Mouse (Mus musculus): ENCODE measurements at regions not wholly inside any gene's neighbourhood (a gene's known extent, or its start where the extent isn't known, plus 50 kb on each side); places are given as distances from the start of the nearest gene placed in this dataset.

- no peak for DNase-seq (ENCODE audit: low read depth, low spot score)
Observed at GRCm38 (mm10) chr1:47094498-47094897, 201.8 kb upstream of the Slc39a10 start.

- no peak for DNase-seq (ENCODE audit: low read depth, low spot score)
Observed at GRCm38 (mm10) chr1:47093289-47093947, 200.8 kb upstream of the Slc39a10 start.

GRCm38 (mm10) chr1:47076423-47076822, 183.8 kb upstream of the Slc39a10 start:
- DNase-seq (ENCODE audit: low read depth, low spot score): no peak

GRCm38 (mm10) chr1:47058149-47058548, 165.5 kb upstream of the Slc39a10 start:
- DNase-seq (ENCODE audit: low read depth, low spot score): no peak

DNA sequence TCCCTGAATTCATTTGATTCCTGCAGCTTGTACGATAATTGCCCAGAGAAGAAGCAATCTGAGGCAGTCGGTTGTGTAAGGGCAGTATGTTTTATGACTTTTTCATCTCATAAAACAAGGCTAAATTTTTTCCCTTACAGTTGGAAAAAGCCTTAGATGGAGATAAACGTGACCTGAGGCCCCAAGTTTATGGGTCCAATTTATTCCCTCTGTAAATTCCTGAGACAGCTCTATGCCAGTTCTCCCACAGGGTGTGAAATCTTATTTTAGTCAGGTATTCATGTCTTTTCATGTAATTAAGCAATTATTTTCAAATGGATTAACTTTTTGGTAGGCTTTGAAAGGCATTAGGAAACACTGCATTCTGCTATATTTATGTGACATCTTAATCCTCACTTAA, 164.7 kb upstream of the Slc39a10 start:
- no peak for DNase-seq (ENCODE audit: low read depth, low spot score)

DNA sequence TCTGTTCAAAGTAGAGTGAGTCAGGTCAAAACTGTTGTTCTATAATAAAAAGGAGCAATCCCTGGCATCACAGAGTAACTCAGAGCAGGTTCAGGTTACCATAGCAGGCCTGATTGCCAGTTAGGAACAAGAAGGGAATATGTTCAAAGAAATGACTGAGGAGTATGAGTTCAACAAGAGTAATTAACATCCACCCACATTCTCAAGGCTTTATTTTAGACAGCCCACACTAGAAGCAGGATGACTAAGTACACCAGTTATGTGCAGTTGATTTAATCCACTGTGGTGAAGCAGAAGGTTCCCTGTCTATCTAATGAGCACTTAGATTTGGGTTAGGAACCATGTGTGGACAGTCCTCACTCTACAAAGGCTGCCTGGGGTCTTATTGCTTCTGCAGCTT, 158.5 kb upstream of the Slc39a10 start:
- DNase-seq (ENCODE audit: low read depth, low spot score): no peak

DNA sequence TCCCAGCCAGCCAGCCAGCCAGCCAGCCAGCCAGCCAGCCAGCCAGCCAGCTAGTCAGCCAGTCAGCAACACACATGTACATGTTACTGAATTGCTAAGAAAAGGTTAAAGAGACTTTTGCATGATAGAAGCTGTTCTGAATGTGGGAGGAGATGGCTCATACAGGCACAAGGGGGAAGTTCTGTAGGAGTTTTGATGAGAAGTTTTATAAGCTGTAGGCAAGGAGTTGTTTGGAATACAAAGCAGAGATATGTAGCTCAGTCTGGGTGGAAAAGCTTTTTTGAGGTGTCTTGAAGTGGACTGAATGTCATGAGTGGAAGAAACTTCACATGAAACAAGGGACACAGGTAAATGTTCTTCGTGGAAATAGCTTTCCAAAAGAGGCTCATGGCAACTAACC, 157.8 kb upstream of the Slc39a10 start:
- DNase-seq (ENCODE audit: low read depth, low spot score): no peak

- DNase-seq (ENCODE audit: low read depth, low spot score): no peak
Observed at GRCm38 (mm10) chr1:47037576-47037975, 144.9 kb upstream of the Slc39a10 start.

- DNase-seq (ENCODE audit: low read depth, low spot score): no peak
Observed at GRCm38 (mm10) chr1:47019356-47019755, 126.7 kb upstream of the Slc39a10 start.

- no peak for DNase-seq (ENCODE audit: low read depth, low spot score)
Observed at GRCm38 (mm10) chr1:47014526-47014925, 121.9 kb upstream of the Slc39a10 start.

- DNase-seq (ENCODE audit: low read depth, low spot score): no peak
Observed at GRCm38 (mm10) chr1:47003746-47004145, 111.1 kb upstream of the Slc39a10 start.

DNA sequence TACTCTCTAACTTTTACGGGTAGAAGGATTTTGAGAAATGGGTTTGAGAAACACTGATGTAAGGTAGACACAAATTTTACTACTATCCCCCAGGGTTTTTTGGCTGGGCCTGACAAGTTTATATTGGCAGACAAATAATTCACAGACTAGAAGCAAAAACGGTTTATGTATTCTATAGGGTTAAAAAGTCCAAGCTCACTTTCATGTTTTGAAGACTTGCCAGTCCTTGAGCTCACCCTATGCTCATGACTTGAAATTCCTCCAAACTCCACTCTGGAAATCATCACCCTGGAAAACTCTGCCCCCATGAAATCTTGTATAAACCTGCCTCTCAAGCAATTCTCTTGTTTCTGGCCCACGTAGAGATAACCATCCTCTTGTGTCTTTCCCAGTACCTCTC, 106.7 kb upstream of the Slc39a10 start:
- DNase-seq (ENCODE audit: low read depth, low spot score): no peak

DNA sequence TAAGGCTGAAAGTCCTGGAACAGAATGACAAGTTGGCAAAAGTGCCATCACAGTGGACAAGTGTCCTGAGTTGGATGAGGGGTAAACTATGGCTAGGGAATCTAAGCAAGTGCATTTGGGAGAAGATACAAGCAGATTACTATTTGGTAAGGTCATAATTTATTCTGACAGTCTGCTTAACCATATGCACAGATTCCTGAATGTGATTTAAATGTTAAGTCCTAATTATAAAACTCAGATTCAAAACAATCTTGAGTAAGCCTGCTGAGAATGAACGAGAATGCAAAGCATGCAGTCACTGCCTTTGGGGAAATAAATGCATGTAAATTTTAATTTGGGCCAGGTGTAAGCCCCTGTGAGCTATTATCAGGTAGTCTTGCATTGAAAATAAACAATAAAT, 93.3 kb upstream of the Slc39a10 start:
- DNase-seq (ENCODE audit: low read depth, low spot score): no peak

DNA sequence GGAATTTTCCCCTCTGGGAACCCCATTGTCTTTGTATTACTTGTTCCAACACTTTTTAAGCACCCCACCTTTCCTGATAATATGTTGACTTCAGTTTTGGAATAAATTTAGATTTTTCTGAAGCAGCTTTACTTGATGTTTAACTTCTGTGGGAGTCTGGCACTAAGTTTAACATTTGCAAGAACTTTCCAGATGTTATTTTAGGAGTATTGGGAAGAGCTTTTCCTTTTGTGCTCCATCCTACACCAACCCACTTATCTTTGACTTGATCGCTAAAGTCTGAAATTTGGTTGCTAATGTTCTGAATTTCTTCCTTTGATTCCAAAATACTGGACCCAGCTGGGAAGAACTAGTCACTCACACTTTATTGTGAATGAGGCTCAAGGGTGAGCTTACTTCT, 90.4 kb upstream of the Slc39a10 start:
- no peak for DNase-seq (ENCODE audit: low read depth, low spot score)

DNA sequence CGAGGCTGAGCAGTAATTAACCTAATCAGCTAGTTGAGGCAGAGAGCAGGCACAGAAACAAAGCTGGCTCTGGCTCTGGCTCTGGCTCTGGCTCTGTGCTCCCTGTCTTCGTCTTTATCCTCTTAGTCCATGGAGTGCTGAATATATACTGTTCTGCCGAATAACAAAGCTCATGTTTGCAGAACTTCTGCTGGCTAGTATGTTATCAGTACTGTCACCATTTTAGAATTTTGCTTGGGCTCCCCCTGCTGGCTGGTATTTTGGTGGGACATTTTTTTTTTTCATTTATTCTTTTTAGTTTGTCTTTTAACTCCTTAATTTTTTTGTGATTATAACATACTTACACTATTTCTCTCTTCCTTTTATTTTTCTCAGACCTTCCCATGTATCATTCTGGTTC, 77.8 kb upstream of the Slc39a10 start:
- DNase-seq (ENCODE audit: low read depth, low spot score): peak; percentile 63

GRCm38 (mm10) chr1:46968361-46968760, 75.7 kb upstream of the Slc39a10 start:
- DNase-seq (ENCODE audit: low read depth, low spot score): no peak

- DNase-seq (ENCODE audit: low read depth, low spot score): no peak
Observed at GRCm38 (mm10) chr1:46966917-46967266, 74.2 kb upstream of the Slc39a10 start.

- DNase-seq (ENCODE audit: low read depth, low spot score): no peak
Observed at GRCm38 (mm10) chr1:46965996-46966916, 73.6 kb upstream of the Slc39a10 start.

DNA sequence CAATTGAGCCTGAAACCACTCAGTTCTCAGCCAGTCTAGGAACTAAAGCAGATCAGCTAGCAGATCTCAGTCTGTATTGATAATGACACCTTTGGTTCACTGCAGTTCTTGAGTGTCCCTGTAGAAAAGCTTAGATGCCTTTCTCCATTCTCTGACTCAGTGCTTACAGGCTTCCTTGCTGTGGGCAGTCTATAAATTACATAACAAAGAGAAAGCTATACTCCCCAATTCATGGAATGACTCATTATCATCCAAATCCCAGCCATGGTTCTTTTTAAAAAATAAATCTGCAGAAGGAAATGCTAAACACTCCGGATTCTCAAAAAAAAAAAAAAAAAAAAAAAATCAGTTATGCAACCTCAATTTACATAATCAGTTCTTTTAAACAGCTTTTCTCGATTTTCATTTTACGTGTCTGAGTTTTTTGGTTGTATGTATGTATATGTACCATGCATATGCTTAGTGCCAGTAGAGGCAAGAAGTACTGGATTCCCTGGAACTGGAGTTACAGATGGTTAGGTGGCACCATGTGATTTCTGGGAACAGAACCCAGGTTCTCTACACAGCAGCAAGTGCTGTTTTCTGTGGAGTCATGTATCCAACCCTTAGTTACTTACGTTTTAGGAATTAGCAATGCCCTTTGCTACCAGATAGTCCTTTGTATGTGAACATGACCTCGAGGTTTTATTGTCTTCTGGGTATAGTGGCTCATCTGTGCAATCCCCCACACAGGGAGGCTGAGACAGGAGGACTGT, 71.5 kb upstream of the Slc39a10 start:
- no peak for DNase-seq (ENCODE audit: low read depth, low spot score)
